Mouse (Mus musculus): Measurements from ENCODE around the gene Olfr1066. TPM values are rescaled to one million over a fixed set of nuclear protein-coding genes. Genes with fewer than 3 reads are reported as not detected.
"Not testable (repeated sequence)": the region's sequence is repeated elsewhere in the genome, so short reads cannot be mapped to it uniquely, and the experiment has no call there.

Gene Olfr1066
- polyA plus RNA-seq (2012; rRNA removed), result not detected in 2 replicates

DNA sequence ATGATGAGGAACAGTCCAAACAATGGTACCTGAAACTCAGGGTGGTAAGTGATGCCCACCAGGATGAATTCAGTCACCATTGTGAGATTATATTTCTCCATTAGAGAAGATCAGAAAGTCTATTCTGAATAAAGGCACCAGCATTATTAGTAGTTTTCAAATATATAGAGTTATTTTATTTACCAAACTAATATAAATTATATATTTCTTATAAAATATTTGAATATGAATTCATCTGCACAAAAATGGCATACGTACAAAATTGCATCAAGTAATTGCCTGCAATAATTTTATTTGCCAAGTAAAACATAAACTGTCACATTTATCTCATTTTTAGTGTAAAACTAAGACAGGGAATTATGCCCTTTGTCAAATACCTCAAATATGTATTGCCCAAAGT, at the start of gene Olfr1066:
TSS of gene Olfr1066 (minus strand) at position 101 of the 400 bp plus-strand sequence.
- Histone ChIP-seq H3K36me3 (ENCODE audit: control insufficient read depth, insufficient read depth, low read length) (no peaks in the 10 kb centered on the region), H3K4me3 (ENCODE audit: insufficient read depth, low read depth, low read length) (no peak within 1 kb of the TSS), H3K27ac (ENCODE audit: insufficient read depth, low read depth, low read length) (no peak within 1 kb of the TSS), H3K27me3 (replicated peaks; ENCODE audit: control insufficient read depth, insufficient read depth, low read length) (no peaks in the 10 kb centered on the region), H3K4me1 (ENCODE audit: control insufficient read depth, insufficient read depth, low read length) (no peaks in the 10 kb centered on the region)
- WGBS, result 85% methylated on average over 1 of the region's 1 CpGs
- DNase-seq, result no peak
- TF ChIP-seq POLR2A (IDR thresholded peaks at IDR 0.05; ENCODE audit: low read depth, low read length) (no peak), CTCF (conservative IDR thresholded peaks at IDR 0.05; ENCODE audit: insufficient read depth, insufficient read length, low read depth, low read length) (no peak)

DNA sequence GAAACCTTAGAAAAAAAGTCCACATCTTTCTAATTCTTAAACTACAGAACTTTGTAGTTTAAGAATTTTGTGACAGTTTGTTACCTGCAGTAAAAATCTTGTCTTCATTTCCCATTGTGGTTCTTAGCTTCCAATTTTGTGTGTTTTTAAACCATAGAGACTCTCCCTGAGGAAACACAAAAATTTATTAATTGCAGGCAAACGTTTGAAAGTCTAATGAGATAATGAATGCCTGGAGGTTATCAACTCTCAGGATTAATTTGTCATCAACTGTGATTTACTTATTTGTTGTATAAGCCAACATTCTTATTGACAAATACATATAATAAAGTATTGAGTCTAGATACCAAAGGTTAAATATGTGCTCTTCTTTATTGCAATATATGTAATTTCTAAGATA, 31.2 kb upstream of the Olfr1066 start, which contains the start of gene Olfr228:
TSS of gene Olfr228 (minus strand) at position 101 of the 400 bp plus-strand sequence.
- 40% methylated on average over 1 of the region's 1 CpGs for WGBS

DNA sequence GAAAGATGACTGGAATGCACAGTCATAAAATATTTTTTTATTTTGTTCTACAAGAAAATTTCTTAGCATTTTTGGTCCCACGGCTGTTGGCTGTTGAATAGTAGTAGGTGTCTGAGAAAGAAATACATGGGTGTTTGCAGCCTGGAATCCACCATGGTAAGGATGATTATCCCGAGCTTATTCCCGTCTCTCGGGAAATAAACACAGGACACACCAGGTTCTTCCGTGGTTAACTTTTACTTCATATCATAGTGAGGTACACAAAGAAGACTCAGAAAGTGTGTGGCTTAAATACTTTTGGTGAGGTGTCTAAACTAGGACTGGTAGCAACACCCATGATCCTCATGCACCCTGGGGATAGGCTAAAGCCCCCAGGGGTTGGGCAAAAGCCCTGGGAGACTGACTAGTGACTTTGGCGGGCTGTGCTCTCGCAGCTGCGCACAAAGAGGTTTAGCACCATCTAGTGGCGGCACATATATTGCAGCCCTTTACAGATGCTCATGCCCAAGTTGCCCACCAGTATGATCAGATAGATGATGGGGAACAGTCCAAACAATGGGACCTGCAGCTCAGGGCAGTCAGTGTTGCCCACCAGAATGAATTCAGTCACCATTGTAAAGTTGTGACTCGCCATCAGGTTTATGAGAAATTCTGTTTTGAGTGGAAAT, 8.5 kb upstream of the Olfr1066 start:
- no peaks in the 10 kb centered on the region for H3K27me3 ChIP-seq (replicated peaks; ENCODE audit: control insufficient read depth, insufficient read depth, low read length)
- no peaks in the 10 kb centered on the region for H3K36me3 ChIP-seq (ENCODE audit: control insufficient read depth, insufficient read depth, low read length)
- H3K27ac ChIP-seq (ENCODE audit: insufficient read depth, low read depth, low read length), result no peak overlapping the region
- WGBS, result 32% methylated on average over 10 of the region's 10 CpGs
- H3K4me3 ChIP-seq (ENCODE audit: insufficient read depth, low read depth, low read length), result no peak overlapping the region
- TF ChIP-seq CTCF (conservative IDR thresholded peaks at IDR 0.05; ENCODE audit: insufficient read depth, insufficient read length, low read depth, low read length) (peak; percentile 59), POLR2A (IDR thresholded peaks at IDR 0.05; ENCODE audit: low read depth, low read length) (no peak)
- H3K4me1 ChIP-seq (ENCODE audit: control insufficient read depth, insufficient read depth, low read length), result no peaks in the 10 kb centered on the region
- DNase-seq, result peak; percentile 27

More for the DNA sequence above, 31.2 kb upstream of the Olfr1066 start, which contains the start of gene Olfr228:
- Histone ChIP-seq H3K4me1 (ENCODE audit: control insufficient read depth, insufficient read depth, low read length) (no peaks in the 10 kb centered on the region), H3K36me3 (ENCODE audit: control insufficient read depth, insufficient read depth, low read length) (no peaks in the 10 kb centered on the region), H3K27ac (ENCODE audit: insufficient read depth, low read depth, low read length) (no peak within 1 kb of the TSS), H3K4me3 (ENCODE audit: insufficient read depth, low read depth, low read length) (no peak within 1 kb of the TSS), H3K27me3 (replicated peaks; ENCODE audit: control insufficient read depth, insufficient read depth, low read length) (no peaks in the 10 kb centered on the region)
- DNase-seq, result no peak
- TF ChIP-seq CTCF (conservative IDR thresholded peaks at IDR 0.05; ENCODE audit: insufficient read depth, insufficient read length, low read depth, low read length), result no peak
- TF ChIP-seq POLR2A (IDR thresholded peaks at IDR 0.05; ENCODE audit: low read depth, low read length), result no peak

DNA sequence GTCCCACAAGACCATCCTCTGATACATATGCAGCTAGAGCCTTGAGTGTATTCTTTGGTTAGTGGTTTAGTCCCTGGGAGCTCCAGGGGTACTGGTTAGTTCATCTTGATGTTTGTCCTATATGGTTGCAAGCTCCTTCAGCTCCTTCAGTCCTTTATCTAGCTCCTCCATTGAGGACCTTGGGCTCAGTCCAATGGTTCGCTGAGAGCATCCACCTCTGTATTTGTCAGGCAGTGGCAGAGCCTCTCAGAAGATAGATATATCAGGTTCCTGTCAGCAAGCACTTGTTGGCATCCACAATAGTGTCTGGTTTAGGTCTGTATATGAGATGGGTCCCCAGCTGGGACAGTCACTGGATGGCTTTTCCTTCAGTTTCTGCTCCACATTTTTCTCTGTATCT, 4.4 kb upstream of the Olfr1066 start:
- Histone ChIP-seq H3K4me1 (ENCODE audit: control insufficient read depth, insufficient read depth, low read length) (no peaks in the 10 kb centered on the region), H3K27me3 (replicated peaks; ENCODE audit: control insufficient read depth, insufficient read depth, low read length) (no peaks in the 10 kb centered on the region), H3K36me3 (ENCODE audit: control insufficient read depth, insufficient read depth, low read length) (no peaks in the 10 kb centered on the region), H3K4me3 (ENCODE audit: insufficient read depth, low read depth, low read length) (no peak overlapping the region), H3K27ac (ENCODE audit: insufficient read depth, low read depth, low read length) (no peak overlapping the region)
- no peak for DNase-seq
- TF ChIP-seq POLR2A (IDR thresholded peaks at IDR 0.05; ENCODE audit: low read depth, low read length) (no peak), CTCF (conservative IDR thresholded peaks at IDR 0.05; ENCODE audit: insufficient read depth, insufficient read length, low read depth, low read length) (no peak)
- 76% methylated on average over 1 of the region's 1 CpGs for WGBS

DNA sequence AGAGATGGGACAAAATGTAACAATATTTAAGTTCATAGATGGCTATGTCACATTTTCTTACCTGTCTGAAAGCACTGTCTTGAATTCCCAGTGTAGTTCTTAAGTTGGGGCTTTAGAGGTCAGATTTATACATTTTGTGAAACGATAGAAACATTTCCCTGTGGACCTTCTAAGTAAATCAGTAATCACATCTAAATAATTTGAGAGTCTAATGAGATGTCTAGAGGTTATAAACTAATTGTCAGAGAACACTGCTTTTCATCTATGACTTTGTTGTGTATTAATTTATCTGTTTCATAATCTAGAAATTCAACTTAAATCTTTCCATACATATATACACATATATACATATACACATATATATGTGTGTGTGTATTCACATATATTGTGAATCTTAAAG, 5.6 kb downstream of the Olfr1066 start, which contains the start of gene Olfr1065:
TSS of gene Olfr1065 (minus strand) at position 101 of the 400 bp plus-strand sequence.
- H3K4me3 ChIP-seq (ENCODE audit: insufficient read depth, low read depth, low read length); H3K4me1 ChIP-seq (ENCODE audit: control insufficient read depth, insufficient read depth, low read length); H3K27me3 ChIP-seq (replicated peaks; ENCODE audit: control insufficient read depth, insufficient read depth, low read length); DNase-seq; H3K27ac ChIP-seq (ENCODE audit: insufficient read depth, low read depth, low read length); H3K36me3 ChIP-seq (ENCODE audit: control insufficient read depth, insufficient read depth, low read length): not testable (repeated sequence)
- 67% methylated on average over 1 of the region's 1 CpGs for WGBS

DNA sequence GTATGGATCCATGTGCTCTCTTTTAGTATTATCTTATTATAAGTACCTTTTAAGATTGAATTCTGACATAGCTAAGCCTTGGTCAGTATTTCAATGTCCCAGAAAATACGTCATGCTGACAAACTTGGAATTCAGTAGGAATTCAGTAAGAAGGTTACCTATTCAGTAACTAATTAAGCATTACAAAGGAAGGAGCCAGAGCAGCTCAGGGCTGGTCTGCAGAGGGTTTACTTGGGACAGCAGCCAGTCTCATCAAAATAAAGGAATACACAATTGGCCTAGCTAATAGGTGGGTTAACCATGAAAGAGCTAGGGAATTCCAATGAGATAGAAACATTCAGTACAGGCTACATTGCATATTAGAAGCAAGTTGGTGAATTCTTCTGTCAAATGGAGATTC, 14.0 kb downstream of the Olfr1066 start:
- H3K27me3 ChIP-seq (replicated peaks; ENCODE audit: control insufficient read depth, insufficient read depth, low read length); H3K4me3 ChIP-seq (ENCODE audit: insufficient read depth, low read depth, low read length); H3K4me1 ChIP-seq (ENCODE audit: control insufficient read depth, insufficient read depth, low read length); H3K27ac ChIP-seq (ENCODE audit: insufficient read depth, low read depth, low read length); DNase-seq; H3K36me3 ChIP-seq (ENCODE audit: control insufficient read depth, insufficient read depth, low read length): not testable (repeated sequence)
- WGBS, result 59% methylated on average over 1 of the region's 1 CpGs

DNA sequence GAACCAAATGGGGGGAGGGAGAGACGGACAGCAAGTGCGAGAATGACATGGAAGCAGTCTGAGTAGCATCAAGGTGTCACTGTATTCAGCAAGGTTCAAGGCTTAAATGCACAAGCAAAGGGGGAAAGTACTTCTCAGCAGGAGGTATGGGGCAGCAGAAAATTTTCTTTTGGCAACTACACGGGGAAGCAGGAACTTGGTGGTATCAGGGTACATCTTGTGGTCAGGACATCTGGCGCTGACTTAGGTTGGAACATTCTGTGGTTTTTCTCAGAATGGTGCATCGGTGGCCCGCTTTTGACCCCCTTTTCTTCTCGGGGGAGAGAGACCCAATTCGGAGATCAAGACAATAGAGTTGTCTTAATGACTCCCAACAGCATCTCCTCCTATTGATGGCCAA, 27.6 kb downstream of the Olfr1066 start:
- not testable (repeated sequence) for H3K4me3 ChIP-seq (ENCODE audit: insufficient read depth, low read depth, low read length)

DNA sequence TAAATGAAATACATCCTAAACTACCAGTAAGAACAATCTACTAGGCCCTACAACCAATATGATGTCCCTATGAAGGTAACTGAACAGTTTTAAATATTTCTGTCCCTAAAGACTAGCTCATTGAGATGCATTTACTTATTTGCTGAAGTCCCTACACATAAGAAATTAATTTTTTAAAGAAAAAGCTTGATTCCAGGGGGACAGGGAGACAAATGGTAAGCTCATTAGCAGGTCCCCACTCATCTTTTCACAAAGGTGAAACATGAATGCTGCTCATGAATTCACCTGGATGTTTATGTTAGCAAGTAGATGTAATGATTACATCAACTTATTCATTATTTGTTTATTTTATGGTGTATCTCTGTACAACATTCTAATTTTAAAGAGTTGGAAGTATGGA, 29.4 kb downstream of the Olfr1066 start, which contains the start of gene Olfr1062:
TSS of gene Olfr1062 (minus strand) at position 101 of the 400 bp plus-strand sequence.
- DNase-seq; H3K27me3 ChIP-seq (replicated peaks; ENCODE audit: control insufficient read depth, insufficient read depth, low read length); H3K4me3 ChIP-seq (ENCODE audit: insufficient read depth, low read depth, low read length); H3K36me3 ChIP-seq (ENCODE audit: control insufficient read depth, insufficient read depth, low read length); H3K27ac ChIP-seq (ENCODE audit: insufficient read depth, low read depth, low read length); H3K4me1 ChIP-seq (ENCODE audit: control insufficient read depth, insufficient read depth, low read length): not testable (repeated sequence)

More for the DNA sequence above, 27.6 kb downstream of the Olfr1066 start:
- not testable (repeated sequence) for H3K27me3 ChIP-seq (replicated peaks; ENCODE audit: control insufficient read depth, insufficient read depth, low read length); H3K27ac ChIP-seq (ENCODE audit: insufficient read depth, low read depth, low read length); H3K4me1 ChIP-seq (ENCODE audit: control insufficient read depth, insufficient read depth, low read length); DNase-seq; H3K36me3 ChIP-seq (ENCODE audit: control insufficient read depth, insufficient read depth, low read length)
- whole genome bisulfite sequencing, result 88% methylated on average over 8 of the region's 8 CpGs
